ENCODE assay signal across 8 mouse cellular contexts in the genomic region with DNA sequence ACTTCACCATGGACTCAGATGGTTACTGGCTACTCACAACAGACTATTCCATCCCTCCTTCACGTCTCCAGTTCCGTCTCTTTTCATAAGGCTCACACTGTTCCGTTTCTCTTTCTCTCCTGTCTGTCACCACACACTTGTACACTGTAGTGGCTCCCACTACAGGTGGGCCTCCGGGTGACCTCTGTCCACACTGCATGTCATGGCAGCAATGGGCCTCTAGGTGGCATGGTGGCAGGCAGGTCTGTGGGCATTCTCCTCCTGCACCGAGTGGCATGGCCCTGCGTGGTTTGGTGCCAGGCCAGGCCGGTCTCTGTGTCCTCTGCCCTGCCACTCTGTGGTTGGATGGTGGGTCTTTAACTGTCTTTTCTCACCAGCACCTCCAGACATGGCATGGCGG. TPM values are rescaled to one million over a fixed set of nuclear protein-coding genes. Genes with fewer than 3 reads are reported as not detected.
DNase-seq lines count a peak whose midpoint lies in the region; TF ChIP-seq lines count a peak whose summit lies in the region.

No protein-coding gene starts in this region.

- intact Hi-C loops in heart, postnatal 25 days (cut with DNase I): loop anchor here (2.0 kb wide), 1 partner anchor 160 kb away; no protein-coding TSS in a partner anchor

- TF ChIP-seq CTCF in cortical plate, adult 2 months (IDR thresholded peaks at IDR 0.05; ENCODE audit: extremely low read depth, insufficient read depth, low read length): peak; percentile 55

- no peak overlapping the region for H3K27ac ChIP-seq in cortical plate, adult 2 months (ENCODE audit: insufficient read depth, low read length)

- TF ChIP-seq POLR2A in cortical plate, adult 2 months (IDR thresholded peaks at IDR 0.05; ENCODE audit: extremely low read depth, insufficient read depth, low read length): no peak

- H3K4me1 ChIP-seq in cortical plate, adult 2 months (ENCODE audit: control insufficient read depth, insufficient read depth, low read length): peaks cover 5% of the 10 kb centered on the region; the same call in 1 of the 2 replicates

- no peak overlapping the region for H3K4me3 ChIP-seq in cortical plate, adult 2 months (ENCODE audit: insufficient read depth, low read length)

- DNase-seq in heart, adult 11 months: peak; percentile 90
- DNase-seq in heart, postnatal 25 days (ENCODE audit: low spot score): no peak
- DNase-seq in 3134 (ENCODE audit: extremely low read depth, insufficient read length, low spot score): peak; percentile 47
- peak; percentile 50 for DNase-seq in adipocyte (ENCODE audit: low spot score)
- peak; percentile 77 to 81 for DNase-seq in kidney, postnatal 4 days
- DNase-seq in ovary, postnatal 14 days (ENCODE audit: low spot score): peak; percentile 42
- no peak for DNase-seq in embryo, embryonic 9.5 days (ENCODE audit: extremely low spot score)

RNA-seq across cellular contexts. Expression of a gene that starts 30.1 kb away (rescaled TPM):
- 1 to 10 TPM; 3.8 to 9.1 TPM for total RNA-seq in heart, postnatal 25 days (2021)
- 25.9 and 27.3 TPM in 2 replicates for polyA plus RNA-seq in cortical plate, adult 2 months (2012; rRNA removed)

Comparison
In these comparisons a context has a peak if more than half of its experiments do, and no peak if none do; other contexts are left out.
1. DNase-seq: peak in heart, adult 11 months (single experiment), 3134 (single experiment), adipocyte (single experiment), kidney, postnatal 4 days (2 of 2) and ovary, postnatal 14 days (single experiment); none in heart, postnatal 25 days (single experiment) and embryo, embryonic 9.5 days (single experiment).